Mouse (Mus musculus) stomach, embryonic 15.5 days (tissue): ENCODE data around the gene Gm28778. TPM values are rescaled to one million over a fixed set of nuclear protein-coding genes. Genes with fewer than 3 reads are reported as not detected.
"Not testable (repeated sequence)": the region's sequence is repeated elsewhere in the genome, so short reads cannot be mapped to it uniquely, and the experiment has no call there.

Experiments
- ATAC-seq: fragments of 200-750 bp; cut with Nextera tagmentation; 2 replicates; pipeline ENCODE4 v1.8.0; 2017; ENCODE audit warnings: low read depth, moderate number of reproducible peaks, moderate TSS enrichment; ENCODE audit not compliant: insufficient read depth, low FRiP score
- H3K27ac ChIP-seq: fragments of 300-500 bp; sonication (generic); 2 replicates; pipeline ENCODE4 v1.5.1; 2015; ENCODE audit warnings: mild to moderate bottlenecking, inconsistent platforms
- H3K27me3 ChIP-seq: fragments of 300-500 bp; sonication (generic); replicated peaks from 2 replicates; pipeline ENCODE4 v1.6.1; 2015; ENCODE audit warnings: inconsistent platforms
- H3K36me3 ChIP-seq: fragments of 300-500 bp; sonication (generic); 2 replicates; pipeline ENCODE4 v1.6.1; 2015; ENCODE audit warnings: inconsistent platforms
- H3K4me1 ChIP-seq: fragments of 300-500 bp; sonication (generic); 2 replicates; pipeline ENCODE4 v1.6.1; 2015; ENCODE audit warnings: inconsistent platforms
- H3K4me2 ChIP-seq: fragments of 300-500 bp; sonication (generic); 2 replicates; pipeline ENCODE4 v1.6.1; 2015; ENCODE audit warnings: mild to moderate bottlenecking, inconsistent platforms
- H3K4me3 ChIP-seq: fragments of 300-500 bp; sonication (generic); replicated peaks from 2 replicates; pipeline ENCODE4 v1.5.1; 2015; ENCODE audit warnings: inconsistent platforms
- H3K9ac ChIP-seq: fragments of 300-500 bp; sonication (generic); 2 replicates; pipeline ENCODE4 v1.6.1; 2015; ENCODE audit warnings: inconsistent platforms
- H3K9me3 ChIP-seq: fragments of 300-500 bp; sonication (generic); 2 replicates; pipeline ENCODE4 v1.6.1; 2016; ENCODE audit warnings: inconsistent platforms
- WGBS: fragments of 180-500 bp; shearing (Covaris S2); methylation state at CpG from one replicate; pipeline ENCODE4 v1.1.7; 2015; 5-methylcytosine and 5-hydroxymethylcytosine counted together
- polyA plus RNA-seq: library from polyadenylated mRNA; unstranded; fragments of >200 nt; fragmentation: Nextera tagmentation; extraction: Ambion mirVana; gene quantifications from 2 replicates; pipeline ENCODE4 v1.2.1, GENCODE M21; 2015

The Gm28778 gene
- not detected in 2 replicates for polyA plus RNA-seq

DNA sequence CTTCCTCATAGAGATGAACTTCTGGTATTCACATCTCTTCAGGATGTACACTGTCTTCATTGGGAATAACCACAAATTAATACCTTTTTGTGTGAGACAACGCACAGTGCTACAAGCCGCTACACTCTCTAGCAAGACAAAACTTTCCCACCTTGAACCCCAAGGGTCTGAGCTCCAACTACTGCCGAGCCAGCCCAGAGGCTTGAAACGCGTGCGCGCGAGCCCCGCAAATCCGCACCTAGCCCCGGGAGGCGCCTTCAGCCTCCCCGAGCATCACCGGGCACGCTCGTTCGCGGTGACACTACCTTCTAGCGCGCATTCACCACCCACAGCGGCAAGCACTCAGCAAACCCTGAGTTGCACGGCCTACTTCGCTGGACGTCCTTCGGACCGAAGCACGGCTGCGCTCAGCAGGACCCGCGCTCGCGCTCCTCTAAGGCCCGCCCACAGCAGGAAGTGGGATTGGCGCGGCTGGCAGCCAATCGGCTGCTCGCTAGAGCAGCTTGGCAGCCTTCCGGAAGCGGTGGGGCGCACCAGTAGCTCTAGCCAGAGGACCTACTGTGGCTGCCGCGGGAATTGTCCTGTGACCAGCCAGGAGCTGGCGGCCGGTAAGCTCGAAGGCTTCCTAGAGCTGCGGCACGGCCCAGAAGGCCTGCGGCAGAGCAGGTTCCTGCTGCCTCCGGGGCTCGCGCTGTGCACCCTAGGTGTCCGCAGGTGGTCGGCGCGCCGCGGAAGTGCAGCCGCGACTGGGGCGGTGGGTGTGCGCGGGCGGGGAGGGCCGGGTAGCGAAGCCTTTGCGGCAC is at the start of gene Gm28778, which contains the start of the genes Pms1 and Ormdl1:
TSS of gene Gm28778 (plus strand) at position 531 of the 803 bp plus-strand sequence.
TSS of gene Pms1 (minus strand) at position 438 of the 803 bp plus-strand sequence.
TSS of gene Ormdl1 (plus strand) at position 515 of the 803 bp plus-strand sequence.
- H3K4me3 ChIP-seq: peak within 1 kb of the TSS; percentile 90
- H3K4me2 ChIP-seq: peak within 1 kb of the TSS; percentile 61
- ATAC-seq: peak; percentile 98
- no peaks in the 10 kb centered on the region for H3K4me1 ChIP-seq
- H3K27ac ChIP-seq: peak within 1 kb of the TSS; percentile 88
- under 1% methylated on average over 66 of the region's 66 CpGs for WGBS
- peak within 1 kb of the TSS; percentile 78 for H3K9ac ChIP-seq
- H3K36me3 ChIP-seq: no peaks in the 10 kb centered on the region
- no peaks in the 10 kb centered on the region for H3K27me3 ChIP-seq
- no peaks in the 10 kb centered on the region for H3K9me3 ChIP-seq

DNA sequence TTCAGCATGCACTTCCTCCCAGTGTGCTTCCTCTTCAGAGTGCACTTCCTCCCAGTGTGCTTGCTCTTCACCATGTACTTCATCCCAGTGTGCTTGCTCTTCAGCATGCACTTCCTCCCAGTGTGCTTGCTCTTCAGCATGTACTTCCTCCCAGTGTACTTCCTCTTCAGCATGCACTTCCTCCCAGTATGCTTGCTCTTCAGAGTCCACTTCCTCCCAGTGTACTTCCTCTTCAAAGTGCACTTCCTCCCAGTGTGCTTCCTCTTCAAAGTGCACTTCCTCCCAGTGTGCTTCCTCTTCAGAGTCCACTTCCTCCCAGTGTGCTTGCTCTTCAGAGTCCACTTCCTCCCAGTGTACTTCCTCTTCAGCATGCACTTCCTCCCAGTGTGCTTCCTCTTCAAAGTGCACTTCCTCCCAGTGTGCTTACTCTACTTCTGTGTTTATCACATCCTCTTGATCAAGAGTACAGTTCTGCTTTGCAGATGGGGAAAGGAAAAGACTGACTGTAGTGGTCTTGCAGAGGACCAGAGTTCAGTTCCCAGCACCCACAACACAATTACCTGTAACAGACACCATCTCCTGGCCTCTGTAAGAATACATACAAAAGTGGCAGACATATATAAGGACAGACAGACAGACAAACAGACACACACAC is 31.8 kb upstream of the Gm28778 start:
- H3K27ac ChIP-seq, H3K9me3 ChIP-seq, H3K4me3 ChIP-seq, H3K4me1 ChIP-seq, H3K4me2 ChIP-seq, H3K27me3 ChIP-seq, ATAC-seq, H3K9ac ChIP-seq, H3K36me3 ChIP-seq: not testable (repeated sequence)

DNA sequence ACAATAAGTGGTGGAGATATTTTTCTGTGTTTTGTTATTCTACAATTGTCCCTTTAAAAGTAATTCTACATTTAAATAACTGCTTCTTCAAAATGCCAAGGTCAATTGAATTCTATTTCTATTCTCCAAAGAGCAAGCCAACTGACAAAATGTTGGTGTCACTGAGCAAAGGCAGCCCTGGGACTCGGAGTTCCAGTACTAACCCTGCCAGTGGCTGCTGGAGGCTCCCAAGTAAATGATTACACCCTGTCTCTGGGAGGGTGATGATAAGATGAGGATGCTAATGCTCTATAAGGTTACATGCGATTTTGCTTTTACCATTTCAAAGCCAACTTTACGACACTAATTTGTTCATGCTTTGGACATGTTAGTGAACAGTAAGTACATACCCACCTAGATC is 27.0 kb upstream of the Gm28778 start:
- H3K9me3 ChIP-seq: no peaks in the 10 kb centered on the region
- H3K4me3 ChIP-seq: no peak overlapping the region
- WGBS: 80% methylated on average over 3 of the region's 3 CpGs
- H3K9ac ChIP-seq: no peak overlapping the region
- no peaks in the 10 kb centered on the region for H3K4me1 ChIP-seq
- 0 out of 2 replicates have a peak, but pooled peaks cover 3% of the 10 kb centered on the region for H3K36me3 ChIP-seq
- no peaks in the 10 kb centered on the region for H3K27me3 ChIP-seq
- no peak overlapping the region for H3K4me2 ChIP-seq
- no peak for ATAC-seq
- H3K27ac ChIP-seq: no peak overlapping the region

DNA sequence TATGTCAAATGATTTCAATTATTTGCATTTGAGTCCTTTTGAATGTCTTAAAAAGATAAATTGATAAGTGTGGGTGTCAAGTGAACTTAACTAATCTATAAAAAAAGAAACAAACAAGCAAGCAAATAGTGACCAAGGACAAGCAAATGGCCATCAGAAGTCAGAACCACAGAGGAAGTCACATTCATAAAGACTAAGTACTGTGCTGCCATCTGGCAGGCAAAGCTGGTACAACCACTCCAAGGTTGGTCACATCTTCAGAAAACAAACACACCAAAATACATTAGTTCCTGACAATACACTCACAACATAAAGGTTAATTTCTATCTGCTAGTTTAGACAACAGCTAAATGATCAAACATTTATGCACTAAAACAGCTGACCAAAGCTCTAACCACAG is 24.3 kb upstream of the Gm28778 start:
- no peak for ATAC-seq
- no peak overlapping the region for H3K4me2 ChIP-seq
- H3K9me3 ChIP-seq: no peaks in the 10 kb centered on the region
- H3K9ac ChIP-seq: no peak overlapping the region
- H3K36me3 ChIP-seq: no peaks in the 10 kb centered on the region
- H3K4me1 ChIP-seq: no peaks in the 10 kb centered on the region
- no peak overlapping the region for H3K4me3 ChIP-seq
- no peaks in the 10 kb centered on the region for H3K27me3 ChIP-seq
- no peak overlapping the region for H3K27ac ChIP-seq

DNA sequence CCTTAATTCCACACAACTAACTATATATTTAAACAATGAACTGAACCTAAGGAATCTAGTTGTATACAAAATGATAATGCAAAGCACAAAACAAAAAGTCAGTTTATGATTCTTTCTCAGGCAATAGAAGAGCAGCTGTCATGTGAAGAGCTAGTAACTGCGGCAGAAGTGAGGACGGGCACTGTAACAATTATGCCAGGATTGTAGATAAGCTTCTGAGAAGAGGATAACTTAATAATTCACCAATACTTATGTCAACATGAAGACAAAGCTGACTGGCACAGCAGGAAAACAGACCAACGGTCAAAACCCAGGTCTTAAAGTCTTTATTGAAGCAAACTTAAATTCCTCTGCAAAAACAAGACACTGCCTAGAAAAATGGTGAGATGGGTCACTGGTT is 5.7 kb upstream of the Gm28778 start:
- no peak for ATAC-seq
- Histone ChIP-seq H3K36me3 (no peaks in the 10 kb centered on the region), H3K4me2 (no peak overlapping the region), H3K9me3 (no peaks in the 10 kb centered on the region), H3K4me3 (no peak overlapping the region), H3K27ac (no peak overlapping the region), H3K27me3 (no peaks in the 10 kb centered on the region), H3K9ac (no peak overlapping the region), H3K4me1 (no peaks in the 10 kb centered on the region)
- 75% methylated on average over 3 of the region's 3 CpGs for WGBS

DNA sequence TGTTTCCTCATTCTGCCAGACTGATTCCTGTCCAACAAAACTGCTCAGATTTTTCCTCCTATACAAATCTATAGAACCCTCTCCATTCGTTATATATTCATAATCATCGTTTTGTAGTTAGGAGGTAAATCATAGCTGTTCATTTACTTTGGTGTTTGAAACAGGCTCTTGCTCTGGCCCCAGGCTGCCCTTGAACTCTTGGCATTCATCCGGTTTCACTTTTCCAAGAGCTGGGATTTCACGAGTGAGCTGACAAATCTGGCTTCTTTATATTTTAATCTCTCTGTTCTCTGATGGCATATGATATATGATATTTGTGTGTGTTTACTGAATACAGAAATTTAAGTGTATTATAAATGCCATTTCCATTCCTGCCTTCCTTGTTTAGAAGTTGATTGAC is 3.6 kb downstream of the Gm28778 start:
- H3K4me2 ChIP-seq: no peak overlapping the region
- no peaks in the 10 kb centered on the region for H3K9me3 ChIP-seq
- no peak overlapping the region for H3K9ac ChIP-seq
- no peak overlapping the region for H3K4me3 ChIP-seq
- no peak overlapping the region for H3K27ac ChIP-seq
- no peaks in the 10 kb centered on the region for H3K36me3 ChIP-seq
- ATAC-seq: no peak
- H3K4me1 ChIP-seq: no peaks in the 10 kb centered on the region
- H3K27me3 ChIP-seq: no peaks in the 10 kb centered on the region
- WGBS: 82% methylated on average over 4 of the region's 4 CpGs

DNA sequence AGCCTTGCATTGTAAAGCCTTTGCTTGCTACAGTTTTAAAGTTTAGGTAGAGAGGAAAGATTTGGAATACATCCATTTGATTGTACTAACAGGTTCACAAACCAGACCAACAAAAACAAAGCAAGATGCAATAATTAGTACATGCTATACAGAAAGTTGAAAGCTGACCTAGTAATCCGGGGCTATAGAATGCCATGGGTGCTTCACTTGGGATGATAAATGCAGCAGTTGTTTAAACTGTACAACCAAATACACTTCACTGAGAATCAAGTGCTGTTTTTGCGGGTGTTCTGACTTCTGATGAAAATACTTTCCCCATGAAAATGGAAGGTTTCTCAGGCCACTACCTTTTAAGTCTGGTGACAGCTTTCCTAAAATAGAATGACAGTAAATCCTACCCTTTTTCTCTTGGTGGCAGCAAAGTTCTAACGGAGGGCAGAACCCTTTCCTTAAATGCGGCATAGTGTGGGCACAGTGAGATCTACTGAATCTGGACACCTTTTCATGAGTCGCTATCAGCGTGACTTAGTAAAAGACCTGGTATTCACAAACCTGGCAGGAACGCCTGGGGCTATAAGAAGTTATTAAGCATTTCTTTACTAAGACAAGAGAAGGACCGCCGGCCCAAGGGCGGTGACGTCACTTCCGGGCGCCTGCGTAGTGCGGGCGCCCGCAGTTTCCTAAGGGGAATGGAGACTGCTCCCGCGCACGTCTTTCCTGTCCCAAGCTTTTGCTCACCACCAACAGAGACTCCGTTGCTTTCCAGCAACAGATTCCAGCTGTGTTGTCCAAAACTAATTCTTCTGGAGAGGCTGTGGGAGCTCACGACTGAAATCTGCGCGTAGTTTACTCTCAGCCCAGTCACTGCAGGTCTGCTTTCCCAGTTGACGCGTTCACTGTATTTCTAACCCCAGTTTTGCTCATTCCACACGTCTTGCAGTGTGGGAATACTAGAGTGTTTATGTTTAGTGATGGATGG is 16.4 kb downstream of the Gm28778 start, which contains the start of gene Osgepl1:
TSS of gene Osgepl1 (plus strand) at position 636 of the 979 bp plus-strand sequence.
- Histone ChIP-seq H3K4me2 (peak within 1 kb of the TSS; percentile 60), H3K36me3 (no peaks in the 10 kb centered on the region; the same call in 1 of the 2 replicates), H3K4me1 (no peaks in the 10 kb centered on the region; the same call in 1 of the 2 replicates), H3K27ac (peak within 1 kb of the TSS; percentile 90), H3K27me3 (no peaks in the 10 kb centered on the region), H3K9ac (peak within 1 kb of the TSS; percentile 52), H3K4me3 (peak within 1 kb of the TSS; percentile 62), H3K9me3 (no peaks in the 10 kb centered on the region)
- WGBS: 2% methylated on average over 27 of the region's 27 CpGs
- peak; percentile 96 for ATAC-seq

DNA sequence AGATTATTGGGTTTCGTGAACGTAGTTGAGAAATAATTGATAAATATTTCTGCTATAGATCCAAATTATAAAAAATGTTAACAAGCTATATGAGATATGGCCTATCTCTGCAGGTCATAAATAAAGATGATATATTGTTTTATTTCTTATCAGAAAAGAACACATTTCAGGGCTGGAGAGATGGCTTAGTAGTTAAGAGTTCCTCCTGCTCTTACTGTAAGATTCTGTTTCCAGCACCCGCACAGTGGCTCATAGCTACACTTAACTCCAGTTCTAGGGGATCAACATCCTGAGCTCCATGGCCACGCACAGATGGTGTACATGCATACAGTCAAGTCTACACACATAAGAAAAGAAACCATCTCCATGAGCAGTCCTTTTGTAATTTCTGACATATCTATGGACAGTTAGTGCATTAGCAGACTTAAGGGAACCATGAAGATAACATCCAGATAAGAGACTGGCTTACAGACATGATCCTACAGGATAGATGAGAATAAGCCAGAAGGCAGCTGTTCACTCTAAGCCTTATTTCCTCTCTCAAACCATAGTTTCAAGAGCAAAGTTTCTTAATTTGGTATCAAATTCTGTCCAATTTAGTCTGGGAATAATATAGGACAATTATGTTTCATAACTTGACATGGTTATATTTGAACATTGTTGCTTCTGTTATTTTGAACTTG is 24.9 kb downstream of the Gm28778 start:
- Histone ChIP-seq H3K27ac (no peak overlapping the region), H3K27me3 (no peaks in the 10 kb centered on the region), H3K9ac (no peak overlapping the region), H3K4me3 (no peak overlapping the region), H3K36me3 (no peaks in the 10 kb centered on the region; the same call in 1 of the 2 replicates), H3K4me1 (no peaks in the 10 kb centered on the region), H3K4me2 (no peak overlapping the region), H3K9me3 (no peaks in the 10 kb centered on the region)
- no peak for ATAC-seq
- 93% methylated on average over 4 of the region's 4 CpGs for WGBS

DNA sequence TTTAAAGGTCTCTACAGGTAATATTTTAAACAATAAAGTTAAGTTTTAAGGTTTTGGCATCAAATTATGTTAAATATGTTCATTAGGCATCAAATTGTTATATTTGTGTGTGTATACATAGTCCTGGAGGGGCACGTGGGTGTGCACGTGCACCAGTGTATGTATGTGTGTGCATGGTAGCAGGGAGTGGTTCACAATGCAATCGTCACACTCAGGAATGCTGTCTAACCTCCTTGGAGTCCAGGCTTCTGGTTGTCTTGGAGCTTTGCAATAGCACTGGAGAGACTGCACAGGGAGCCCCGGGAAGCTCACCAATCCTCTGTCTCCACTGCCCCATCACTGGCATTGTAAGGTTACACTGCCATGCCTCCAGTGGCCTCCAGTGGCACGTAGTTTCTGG is 26.3 kb downstream of the Gm28778 start:
- Histone ChIP-seq H3K36me3 (no peaks in the 10 kb centered on the region), H3K27ac (no peak overlapping the region), H3K27me3 (no peaks in the 10 kb centered on the region), H3K9ac (no peak overlapping the region), H3K4me3 (no peak overlapping the region), H3K9me3 (no peaks in the 10 kb centered on the region), H3K4me1 (no peaks in the 10 kb centered on the region), H3K4me2 (no peak overlapping the region)
- 92% methylated on average over 5 of the region's 5 CpGs for WGBS
- ATAC-seq: no peak

DNA sequence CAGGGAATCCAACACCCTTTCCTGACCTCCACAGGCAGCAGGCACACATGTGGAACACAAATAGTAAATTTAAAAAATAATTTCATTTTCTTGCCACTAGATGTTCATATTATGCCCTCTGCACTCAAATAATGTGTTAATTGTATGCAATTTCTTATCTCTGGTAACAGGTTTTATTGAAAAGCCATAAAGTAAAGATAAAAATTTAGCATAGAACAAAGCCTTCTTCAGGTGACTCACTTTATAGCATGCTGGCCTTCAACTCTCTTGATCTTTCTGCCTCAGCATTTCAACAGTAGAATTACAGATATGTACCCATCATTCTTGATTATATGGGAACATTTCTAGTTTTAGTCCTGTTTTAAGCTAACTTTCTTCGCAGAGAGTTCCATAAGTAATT is 27.4 kb downstream of the Gm28778 start:
- H3K4me2 ChIP-seq: no peak overlapping the region
- H3K9me3 ChIP-seq: no peaks in the 10 kb centered on the region
- no peaks in the 10 kb centered on the region for H3K27me3 ChIP-seq
- H3K36me3 ChIP-seq: no peaks in the 10 kb centered on the region
- no peak overlapping the region for H3K9ac ChIP-seq
- H3K27ac ChIP-seq: no peak overlapping the region
- 88% methylated on average over 1 of the region's 1 CpGs for WGBS
- H3K4me3 ChIP-seq: no peak overlapping the region
- ATAC-seq: no peak
- no peaks in the 10 kb centered on the region for H3K4me1 ChIP-seq

DNA sequence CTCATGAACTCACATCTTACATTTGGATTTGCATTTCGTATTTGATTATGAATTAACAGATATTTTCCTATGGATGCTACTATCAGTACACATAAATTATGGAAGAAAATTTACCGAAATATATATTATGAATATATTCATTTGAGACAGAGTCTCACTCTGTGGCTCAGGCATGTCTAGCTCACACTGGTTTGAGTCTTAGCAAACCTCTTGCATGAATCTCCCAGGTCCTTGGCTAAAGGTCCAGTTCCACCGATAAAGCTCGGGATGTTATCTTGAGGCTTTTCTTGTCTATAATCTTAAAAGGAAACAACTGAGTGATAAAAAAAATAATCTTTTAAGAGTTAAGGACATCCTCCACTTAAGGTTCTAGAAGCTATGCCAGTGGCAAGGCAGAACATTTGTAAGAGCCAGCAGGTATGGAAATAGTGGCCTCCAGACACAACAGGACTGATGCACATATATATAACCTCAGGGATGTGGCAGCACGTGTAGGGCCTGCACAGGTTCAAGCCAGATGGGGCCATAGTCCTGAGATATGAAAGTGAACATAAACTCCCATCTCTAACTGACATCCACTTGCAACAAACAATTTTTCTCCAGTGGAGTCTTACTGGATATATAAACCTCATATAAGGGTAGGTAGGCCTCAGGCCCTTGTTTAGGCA is 28.1 kb downstream of the Gm28778 start:
- H3K27ac ChIP-seq: no peak overlapping the region
- H3K4me2 ChIP-seq: no peak overlapping the region
- H3K4me1 ChIP-seq: no peaks in the 10 kb centered on the region
- no peaks in the 10 kb centered on the region for H3K36me3 ChIP-seq
- H3K27me3 ChIP-seq: no peaks in the 10 kb centered on the region
- 91% methylated on average over 5 of the region's 5 CpGs for WGBS
- no peak for ATAC-seq
- no peaks in the 10 kb centered on the region for H3K9me3 ChIP-seq
- no peak overlapping the region for H3K9ac ChIP-seq
- H3K4me3 ChIP-seq: no peak overlapping the region
